Mouse (Mus musculus): ENCODE data around the gene Prss35. TPM values are rescaled to one million over a fixed set of nuclear protein-coding genes. Genes with fewer than 3 reads are reported as not detected.

Prss35 gene
- total and polyA plus RNA-seq, 2 experiments = not detected

DNA sequence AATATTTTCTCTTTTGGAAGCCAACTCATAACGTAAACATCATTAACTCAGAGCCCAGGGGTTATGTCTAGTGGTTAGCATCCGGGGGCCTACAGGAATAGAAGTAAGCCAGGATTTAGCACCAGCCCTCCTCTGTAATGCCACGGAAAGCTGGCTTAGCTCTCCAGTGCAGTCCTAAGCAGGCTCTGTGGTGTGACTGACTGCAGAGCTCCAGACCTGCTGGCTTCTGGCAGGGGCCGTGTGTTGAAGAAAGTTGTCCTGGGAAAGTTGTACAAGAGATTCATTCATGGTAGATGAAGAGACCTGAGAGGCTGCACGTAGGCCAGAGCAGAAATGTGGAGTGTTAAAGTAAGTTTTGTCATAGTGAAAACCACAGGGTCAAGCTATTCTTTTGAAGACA, 42.2 kb upstream of the Prss35 start:
- TF ChIP-seq POLR2A (IDR thresholded peaks at IDR 0.05; ENCODE audit: extremely low read depth, insufficient read depth, low read length) (no peak), CTCF (IDR thresholded peaks at IDR 0.05; ENCODE audit: low read depth, low read length) (no peak)
- Histone ChIP-seq H3K9ac (ENCODE audit: low read depth, low read length) (no peak overlapping the region), H3K36me3 (ENCODE audit: control insufficient read depth, insufficient read depth, low read length) (no peaks in the 10 kb centered on the region), H3K4me1 (ENCODE audit: control insufficient read depth, insufficient read depth, low read length) (peaks cover 2% of the 10 kb centered on the region; the same call in 1 of the 2 replicates), H3K4me3 (ENCODE audit: insufficient read depth, low read depth, low read length) (no peak overlapping the region), H3K27me3 (ENCODE audit: control insufficient read depth, insufficient read depth, low read length) (no peaks in the 10 kb centered on the region), H3K27ac (replicated peaks; ENCODE audit: insufficient read depth, low read depth, low read length) (no peak overlapping the region), H3K79me2 (ENCODE audit: control insufficient read depth, insufficient read depth, low read length) (no peaks in the 10 kb centered on the region)
- 68% methylated on average over 5 of the region's 5 CpGs for WGBS
- DNase-seq (ENCODE audit: extremely low read depth, low read depth, low spot score) = no peak

DNA sequence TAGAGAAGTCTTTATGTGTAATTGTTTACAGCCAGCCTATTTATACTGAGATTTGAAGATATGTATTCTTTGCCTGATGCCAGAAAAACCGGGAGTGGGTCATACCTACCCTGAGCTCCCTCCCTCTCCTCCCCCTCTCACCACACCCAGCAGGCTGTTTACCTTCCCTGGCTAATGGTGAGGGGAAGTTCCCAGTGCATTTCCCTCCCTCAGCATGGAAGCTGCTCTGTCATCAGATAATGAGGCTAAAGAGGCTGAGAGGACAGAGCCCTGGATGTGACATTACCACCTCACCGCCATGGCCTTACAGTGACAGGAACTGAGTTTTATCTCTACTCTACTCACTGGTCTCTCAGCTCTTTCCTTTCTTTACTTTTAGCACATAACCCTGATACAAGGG, 41.6 kb upstream of the Prss35 start:
- Histone ChIP-seq H3K4me3 (ENCODE audit: insufficient read depth, low read depth, low read length) (no peak overlapping the region), H3K27me3 (ENCODE audit: control insufficient read depth, insufficient read depth, low read length) (no peaks in the 10 kb centered on the region), H3K4me1 (ENCODE audit: control insufficient read depth, insufficient read depth, low read length) (peaks cover under 1% of the 10 kb centered on the region; the same call in 1 of the 2 replicates), H3K79me2 (ENCODE audit: control insufficient read depth, insufficient read depth, low read length) (no peaks in the 10 kb centered on the region), H3K36me3 (ENCODE audit: control insufficient read depth, insufficient read depth, low read length) (no peaks in the 10 kb centered on the region), H3K27ac (replicated peaks; ENCODE audit: insufficient read depth, low read depth, low read length) (no peak overlapping the region), H3K9ac (ENCODE audit: low read depth, low read length) (no peak overlapping the region)
- TF ChIP-seq POLR2A (IDR thresholded peaks at IDR 0.05; ENCODE audit: extremely low read depth, insufficient read depth, low read length) (no peak), CTCF (IDR thresholded peaks at IDR 0.05; ENCODE audit: low read depth, low read length) (no peak)
- WGBS = 51% methylated on average over 2 of the region's 2 CpGs
- no peak for DNase-seq (ENCODE audit: extremely low read depth, low read depth, low spot score)

DNA sequence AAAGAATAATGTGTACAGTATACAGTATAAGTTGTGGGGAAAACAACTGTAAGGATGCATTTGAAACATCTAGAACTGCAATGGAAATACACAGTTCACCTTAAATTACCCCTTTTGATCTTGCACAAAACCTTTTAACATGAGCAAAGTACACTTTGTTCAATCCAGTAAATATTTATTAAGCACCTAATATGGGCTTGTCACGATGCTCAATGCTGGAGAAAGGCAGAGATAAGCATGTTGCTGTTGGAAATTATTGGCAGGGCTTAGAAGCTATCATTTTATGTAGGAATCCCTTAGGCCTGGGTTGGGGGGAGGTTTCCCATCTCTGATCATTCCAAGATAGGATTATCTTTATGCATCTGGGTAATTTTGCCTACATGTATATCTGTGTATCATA, 36.0 kb upstream of the Prss35 start:
- Histone ChIP-seq H3K9ac (ENCODE audit: low read depth, low read length) (no peak overlapping the region), H3K79me2 (ENCODE audit: control insufficient read depth, insufficient read depth, low read length) (no peaks in the 10 kb centered on the region), H3K27ac (replicated peaks; ENCODE audit: insufficient read depth, low read depth, low read length) (no peak overlapping the region), H3K36me3 (ENCODE audit: control insufficient read depth, insufficient read depth, low read length) (no peaks in the 10 kb centered on the region), H3K27me3 (ENCODE audit: control insufficient read depth, insufficient read depth, low read length) (no peaks in the 10 kb centered on the region), H3K4me1 (ENCODE audit: control insufficient read depth, insufficient read depth, low read length) (peaks cover 9% of the 10 kb centered on the region; the same call in 1 of the 2 replicates), H3K4me3 (ENCODE audit: insufficient read depth, low read depth, low read length) (no peak overlapping the region)
- 13% methylated on average over 1 of the region's 1 CpGs for WGBS
- peak; percentile 97 for DNase-seq (ENCODE audit: extremely low read depth, low read depth, low spot score)
- TF ChIP-seq CTCF (IDR thresholded peaks at IDR 0.05; ENCODE audit: low read depth, low read length) (no peak), POLR2A (IDR thresholded peaks at IDR 0.05; ENCODE audit: extremely low read depth, insufficient read depth, low read length) (no peak)

DNA sequence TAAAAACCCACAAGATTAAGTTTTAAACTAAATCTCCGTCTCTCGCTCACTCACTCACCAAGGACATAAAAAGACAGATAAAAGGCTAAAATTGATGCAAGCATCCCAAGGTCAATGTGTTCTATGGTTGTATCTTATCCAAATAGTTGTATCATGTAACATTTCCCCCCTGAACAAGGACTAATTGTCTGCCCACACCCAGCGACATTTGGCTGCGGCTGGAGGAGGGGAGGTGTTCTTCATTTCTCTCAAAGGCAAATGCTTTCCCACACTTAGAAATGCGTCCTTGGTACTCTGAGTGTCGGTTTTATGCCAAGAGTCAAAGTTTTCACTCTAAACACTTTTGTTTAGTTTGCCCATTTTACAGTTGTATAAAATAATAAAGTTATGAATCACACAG, 34.5 kb upstream of the Prss35 start:
- Histone ChIP-seq H3K79me2 (ENCODE audit: control insufficient read depth, insufficient read depth, low read length) (no peaks in the 10 kb centered on the region), H3K9ac (ENCODE audit: low read depth, low read length) (no peak overlapping the region), H3K4me1 (ENCODE audit: control insufficient read depth, insufficient read depth, low read length) (peaks cover 9% of the 10 kb centered on the region; the same call in 1 of the 2 replicates), H3K36me3 (ENCODE audit: control insufficient read depth, insufficient read depth, low read length) (no peaks in the 10 kb centered on the region), H3K27me3 (ENCODE audit: control insufficient read depth, insufficient read depth, low read length) (no peaks in the 10 kb centered on the region), H3K27ac (replicated peaks; ENCODE audit: insufficient read depth, low read depth, low read length) (no peak overlapping the region), H3K4me3 (ENCODE audit: insufficient read depth, low read depth, low read length) (no peak overlapping the region)
- TF ChIP-seq CTCF (IDR thresholded peaks at IDR 0.05; ENCODE audit: low read depth, low read length) (no peak), POLR2A (IDR thresholded peaks at IDR 0.05; ENCODE audit: extremely low read depth, insufficient read depth, low read length) (no peak)
- WGBS = 85% methylated on average over 6 of the region's 6 CpGs
- no peak for DNase-seq (ENCODE audit: extremely low read depth, low read depth, low spot score)

DNA sequence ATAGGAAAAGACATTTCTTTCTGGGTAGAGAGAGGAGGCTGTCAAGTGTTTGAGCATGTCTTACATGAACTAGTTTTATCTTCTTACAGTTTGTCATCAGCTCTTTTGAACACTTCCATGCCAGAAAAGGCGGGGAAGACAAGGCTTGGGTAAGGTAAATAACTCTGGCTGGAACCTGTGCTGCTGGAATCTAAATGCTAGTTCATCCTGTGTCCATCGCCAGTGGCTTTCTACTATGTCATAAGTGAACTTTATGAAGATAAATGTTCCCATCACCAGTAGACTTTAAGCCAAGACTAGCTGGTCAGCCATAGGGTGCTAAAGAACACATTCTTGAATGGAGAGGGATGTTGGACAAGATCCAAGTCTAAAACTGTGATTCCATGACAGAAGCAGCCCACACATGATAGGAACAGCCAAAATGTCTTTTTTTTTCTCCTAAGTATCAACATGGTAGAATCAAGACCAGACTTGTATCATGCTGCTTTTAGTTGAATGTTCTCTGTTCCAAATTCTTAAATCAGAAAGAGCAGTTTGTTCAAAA, 33.3 kb upstream of the Prss35 start:
- Histone ChIP-seq H3K4me3 (ENCODE audit: insufficient read depth, low read depth, low read length) (no peak overlapping the region), H3K27ac (replicated peaks; ENCODE audit: insufficient read depth, low read depth, low read length) (no peak overlapping the region), H3K4me1 (ENCODE audit: control insufficient read depth, insufficient read depth, low read length) (peaks cover 9% of the 10 kb centered on the region; the same call in 1 of the 2 replicates), H3K27me3 (ENCODE audit: control insufficient read depth, insufficient read depth, low read length) (no peaks in the 10 kb centered on the region), H3K79me2 (ENCODE audit: control insufficient read depth, insufficient read depth, low read length) (no peaks in the 10 kb centered on the region), H3K9ac (ENCODE audit: low read depth, low read length) (no peak overlapping the region), H3K36me3 (ENCODE audit: control insufficient read depth, insufficient read depth, low read length) (no peaks in the 10 kb centered on the region)
- TF ChIP-seq CTCF (IDR thresholded peaks at IDR 0.05; ENCODE audit: low read depth, low read length) (no peak), POLR2A (IDR thresholded peaks at IDR 0.05; ENCODE audit: extremely low read depth, insufficient read depth, low read length) (no peak)
- WGBS = 62% methylated on average over 2 of the region's 2 CpGs
- peak; percentile 39 for DNase-seq (ENCODE audit: extremely low read depth, low read depth, low spot score)

DNA sequence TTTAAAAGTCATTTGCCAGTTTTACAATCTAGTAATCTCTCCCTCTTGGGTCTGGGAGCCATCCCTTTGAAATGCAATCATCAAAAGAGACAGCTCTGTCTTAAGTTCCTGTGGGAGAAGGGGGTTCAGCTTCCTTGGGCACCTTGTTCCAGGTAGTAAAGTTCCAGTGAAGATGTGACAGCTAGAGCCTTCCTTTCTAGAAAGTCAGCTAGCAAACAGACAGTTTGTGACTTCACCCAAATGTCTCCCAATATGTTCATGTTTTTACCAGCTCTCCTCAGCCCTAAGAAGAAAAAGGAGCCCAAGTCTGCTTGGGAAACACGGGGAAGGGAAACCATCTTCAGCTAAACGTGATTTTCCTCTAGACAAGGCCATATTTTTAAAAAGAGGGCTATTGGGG, 30.8 kb upstream of the Prss35 start:
- H3K9ac ChIP-seq (ENCODE audit: low read depth, low read length) = no peak overlapping the region
- TF ChIP-seq POLR2A (IDR thresholded peaks at IDR 0.05; ENCODE audit: extremely low read depth, insufficient read depth, low read length) = no peak
- no peak for TF ChIP-seq CTCF (IDR thresholded peaks at IDR 0.05; ENCODE audit: low read depth, low read length)
- no peaks in the 10 kb centered on the region for H3K27me3 ChIP-seq (ENCODE audit: control insufficient read depth, insufficient read depth, low read length)
- no peaks in the 10 kb centered on the region for H3K36me3 ChIP-seq (ENCODE audit: control insufficient read depth, insufficient read depth, low read length)
- DNase-seq (ENCODE audit: extremely low read depth, low read depth, low spot score) = no peak
- H3K79me2 ChIP-seq (ENCODE audit: control insufficient read depth, insufficient read depth, low read length) = no peaks in the 10 kb centered on the region
- peaks cover 6% of the 10 kb centered on the region; the same call in 1 of the 2 replicates for H3K4me1 ChIP-seq (ENCODE audit: control insufficient read depth, insufficient read depth, low read length)
- 84% methylated on average over 2 of the region's 2 CpGs for WGBS
- no peak overlapping the region for H3K4me3 ChIP-seq (ENCODE audit: insufficient read depth, low read depth, low read length)
- no peak overlapping the region for H3K27ac ChIP-seq (replicated peaks; ENCODE audit: insufficient read depth, low read depth, low read length)

Measured in liver, adult 2 months (tissue).